Mouse (Mus musculus): ENCODE data around the gene Efna3. TPM values are rescaled to one million over a fixed set of nuclear protein-coding genes. Genes with fewer than 3 reads are reported as not detected.

The Efna3 gene
- polyA plus RNA-seq, 1 experiment from 2014 or later, result 9.7 TPM

DNA sequence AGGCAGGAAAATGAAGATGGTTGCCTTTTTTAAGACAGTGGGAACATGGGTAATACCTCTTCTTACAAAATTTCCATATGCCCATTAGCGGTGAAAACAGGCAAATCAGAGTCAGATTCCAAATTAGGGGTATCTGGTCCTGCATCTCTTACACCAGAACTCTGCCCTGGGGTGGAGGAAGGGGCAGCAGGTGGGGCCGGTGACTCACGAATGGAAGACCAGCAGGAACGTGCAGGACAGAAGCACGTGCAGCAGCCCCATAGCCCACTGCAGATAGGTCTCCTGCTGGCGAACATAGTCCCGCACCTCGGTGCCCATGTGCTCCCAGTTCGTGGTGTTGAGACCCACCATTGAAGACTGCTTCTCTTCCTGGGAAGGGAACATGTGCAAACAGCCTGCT lies 33.3 kb upstream of the Efna3 start:
- WGBS, result 68% methylated on average over 9 of the region's 9 CpGs

DNA sequence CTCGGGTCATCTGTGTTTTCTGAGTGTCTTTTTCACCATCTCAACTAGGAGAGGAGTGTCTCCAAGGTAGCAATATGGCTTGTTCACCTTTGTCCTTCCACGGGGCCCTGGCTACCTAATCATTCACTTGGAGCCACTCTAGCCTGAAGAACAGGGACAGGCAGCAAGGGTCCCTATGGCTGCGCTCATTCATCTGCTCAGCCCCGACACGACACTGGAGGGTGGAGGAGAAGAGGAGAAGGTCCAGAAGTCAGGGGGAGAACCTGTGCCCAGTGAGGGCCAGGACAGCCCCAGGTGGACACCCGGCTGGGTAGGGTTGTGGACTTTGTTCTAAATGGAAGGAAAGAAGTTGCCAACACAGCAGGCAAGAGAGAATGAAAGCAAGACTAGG lies 32.7 kb upstream of the Efna3 start:
- Histone ChIP-seq H3K27me3 (ENCODE audit: control insufficient read depth, insufficient read depth, low read length) (no peaks in the 10 kb centered on the region), H3K9ac (ENCODE audit: low read depth, low read length) (no peak overlapping the region), H3K27ac (ENCODE audit: low read depth, low read length) (no peak overlapping the region), H3K4me1 (ENCODE audit: control insufficient read depth, insufficient read depth, low read length) (peaks cover 10% of the 10 kb centered on the region; the same call in 1 of the 2 replicates), H3K36me3 (ENCODE audit: control insufficient read depth, insufficient read depth, low read length) (no peaks in the 10 kb centered on the region), H3K9me3 (ENCODE audit: control insufficient read depth, low read length) (no peaks in the 10 kb centered on the region), H3K4me3 (ENCODE audit: low read length) (no peak overlapping the region), H3K4me2 (replicated peaks; ENCODE audit: low read depth, low read length) (no peak overlapping the region)
- ATAC-seq (ENCODE audit: low FRiP score, low TSS enrichment), result no peak
- 61% methylated on average over 6 of the region's 6 CpGs for WGBS

More for the DNA sequence above, 33.3 kb upstream of the Efna3 start:
- Histone ChIP-seq H3K27me3 (ENCODE audit: control insufficient read depth, insufficient read depth, low read length) (no peaks in the 10 kb centered on the region), H3K4me1 (ENCODE audit: control insufficient read depth, insufficient read depth, low read length) (peaks cover 9% of the 10 kb centered on the region; the same call in 1 of the 2 replicates), H3K4me2 (replicated peaks; ENCODE audit: low read depth, low read length) (no peak overlapping the region), H3K36me3 (ENCODE audit: control insufficient read depth, insufficient read depth, low read length) (no peaks in the 10 kb centered on the region), H3K9me3 (ENCODE audit: control insufficient read depth, low read length) (no peaks in the 10 kb centered on the region), H3K4me3 (ENCODE audit: low read length) (no peak overlapping the region), H3K27ac (ENCODE audit: low read depth, low read length) (no peak overlapping the region), H3K9ac (ENCODE audit: low read depth, low read length) (no peak overlapping the region)
- ATAC-seq (ENCODE audit: low FRiP score, low TSS enrichment), result no peak

DNA sequence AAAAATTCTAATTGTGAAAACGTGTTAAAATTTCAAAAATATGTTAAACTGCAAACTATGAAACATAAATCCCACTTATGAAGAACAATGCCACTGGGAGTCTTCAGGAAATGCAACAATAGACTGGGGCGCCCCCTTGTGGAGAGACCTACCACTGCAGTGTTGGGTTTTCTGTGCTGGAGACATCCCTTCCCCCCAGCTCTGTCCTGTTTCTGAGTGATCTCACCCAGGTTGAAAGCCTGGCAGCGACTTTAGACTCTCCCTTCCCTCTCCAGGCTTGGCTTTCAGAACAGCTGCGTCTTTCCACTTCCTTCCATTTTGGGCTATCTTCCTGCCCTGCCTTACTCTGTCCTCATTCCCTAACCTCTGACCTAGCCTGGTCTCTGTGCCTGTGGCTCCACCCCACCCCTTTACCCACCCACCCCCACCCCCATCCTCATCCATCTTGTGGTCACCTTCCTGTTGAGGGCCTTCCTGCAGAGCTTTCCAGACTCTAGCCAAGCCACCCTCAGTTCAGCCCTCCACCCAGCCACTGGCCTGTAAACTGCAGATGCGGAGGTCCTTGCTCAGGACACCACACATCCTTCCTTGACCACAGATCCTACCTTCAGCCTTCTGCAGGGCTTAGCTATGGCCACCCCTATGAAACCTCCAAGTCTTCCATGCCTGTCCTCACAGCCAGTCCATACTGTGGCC lies 32.2 kb upstream of the Efna3 start:
- Histone ChIP-seq H3K9me3 (ENCODE audit: control insufficient read depth, low read length) (no peaks in the 10 kb centered on the region), H3K4me3 (ENCODE audit: low read length) (no peak overlapping the region), H3K9ac (ENCODE audit: low read depth, low read length) (no peak overlapping the region), H3K4me1 (ENCODE audit: control insufficient read depth, insufficient read depth, low read length) (peaks cover 14% of the 10 kb centered on the region; the same call in 1 of the 2 replicates), H3K36me3 (ENCODE audit: control insufficient read depth, insufficient read depth, low read length) (no peaks in the 10 kb centered on the region), H3K27ac (ENCODE audit: low read depth, low read length) (no peak overlapping the region), H3K4me2 (replicated peaks; ENCODE audit: low read depth, low read length) (no peak overlapping the region), H3K27me3 (ENCODE audit: control insufficient read depth, insufficient read depth, low read length) (no peaks in the 10 kb centered on the region)
- WGBS, result 19% methylated on average over 5 of the region's 5 CpGs
- ATAC-seq (ENCODE audit: low FRiP score, low TSS enrichment), result peak; percentile 17; the same call in 1 of the 2 replicates

DNA sequence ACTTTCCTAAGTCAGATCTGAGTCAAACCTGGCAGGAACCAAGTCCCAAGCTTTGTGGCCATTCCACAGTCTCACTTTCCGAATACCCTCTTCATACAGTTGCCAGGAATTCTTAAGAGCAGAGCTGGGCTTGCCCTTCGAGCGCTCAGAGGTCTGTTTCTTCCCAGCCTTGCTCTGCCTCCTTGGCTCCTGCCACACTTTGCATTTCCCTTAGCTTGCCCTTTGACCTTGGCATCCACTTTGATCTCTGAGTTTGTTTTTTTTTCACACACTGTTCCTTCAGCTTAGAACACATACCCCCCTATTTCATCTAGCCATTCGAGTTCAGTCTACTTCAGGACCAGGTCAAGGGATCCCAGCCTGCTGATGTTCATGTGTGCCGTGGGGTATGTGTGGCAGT lies 28.5 kb upstream of the Efna3 start:
- Histone ChIP-seq H3K4me1 (ENCODE audit: control insufficient read depth, insufficient read depth, low read length) (peaks cover 23% of the 10 kb centered on the region; the same call in 1 of the 2 replicates), H3K27me3 (ENCODE audit: control insufficient read depth, insufficient read depth, low read length) (no peaks in the 10 kb centered on the region), H3K4me2 (replicated peaks; ENCODE audit: low read depth, low read length) (no peak overlapping the region), H3K9me3 (ENCODE audit: control insufficient read depth, low read length) (no peaks in the 10 kb centered on the region), H3K27ac (ENCODE audit: low read depth, low read length) (no peak overlapping the region), H3K36me3 (ENCODE audit: control insufficient read depth, insufficient read depth, low read length) (peaks cover 6% of the 10 kb centered on the region; the same call in 1 of the 2 replicates), H3K4me3 (ENCODE audit: low read length) (no peak overlapping the region), H3K9ac (ENCODE audit: low read depth, low read length) (no peak overlapping the region)
- ATAC-seq (ENCODE audit: low FRiP score, low TSS enrichment), result no peak
- WGBS, result 40% methylated on average over 5 of the region's 5 CpGs

- peaks cover 12% of the 10 kb centered on the region for H3K36me3 ChIP-seq (ENCODE audit: control insufficient read depth, insufficient read depth, low read length)
- WGBS, result 1% methylated on average over 54 of the region's 59 CpGs
- peak within 1 kb of the TSS; percentile 61 for H3K9ac ChIP-seq (ENCODE audit: low read depth, low read length)
- H3K4me3 ChIP-seq (ENCODE audit: low read length), result peak within 1 kb of the TSS; percentile 63
- no peaks in the 10 kb centered on the region for H3K27me3 ChIP-seq (ENCODE audit: control insufficient read depth, insufficient read depth, low read length)
- no peaks in the 10 kb centered on the region for H3K9me3 ChIP-seq (ENCODE audit: control insufficient read depth, low read length)
- H3K27ac ChIP-seq (ENCODE audit: low read depth, low read length), result peak within 1 kb of the TSS; percentile 59
- peak; percentile 91 for ATAC-seq (ENCODE audit: low FRiP score, low TSS enrichment)
- H3K4me1 ChIP-seq (ENCODE audit: control insufficient read depth, insufficient read depth, low read length), result peaks cover 16% of the 10 kb centered on the region; the same call in 1 of the 2 replicates
- peak within 1 kb of the TSS; percentile 95 for H3K4me2 ChIP-seq (replicated peaks; ENCODE audit: low read depth, low read length)
Measured at GRCm38 (mm10) chr3:89349869-89350501, 27.2 kb upstream of the Efna3 start, which contains the start of gene Adam15. Gene Adam15, minus strand, starts transcription at chr3:89349996.

- no peaks in the 10 kb centered on the region for H3K9me3 ChIP-seq (ENCODE audit: control insufficient read depth, low read length)
- peak overlapping the region; percentile 61 for H3K9ac ChIP-seq (ENCODE audit: low read depth, low read length)
- peaks cover 14% of the 10 kb centered on the region; the same call in 1 of the 2 replicates for H3K4me1 ChIP-seq (ENCODE audit: control insufficient read depth, insufficient read depth, low read length)
- H3K36me3 ChIP-seq (ENCODE audit: control insufficient read depth, insufficient read depth, low read length), result peaks cover 14% of the 10 kb centered on the region
- H3K27ac ChIP-seq (ENCODE audit: low read depth, low read length), result peak overlapping the region; percentile 59
- peak; percentile 44 for ATAC-seq (ENCODE audit: low FRiP score, low TSS enrichment)
- H3K4me3 ChIP-seq (ENCODE audit: low read length), result peak overlapping the region; percentile 63
- WGBS, result under 1% methylated on average over 38 of the region's 38 CpGs
- H3K27me3 ChIP-seq (ENCODE audit: control insufficient read depth, insufficient read depth, low read length), result no peaks in the 10 kb centered on the region
- peak overlapping the region; percentile 95 for H3K4me2 ChIP-seq (replicated peaks; ENCODE audit: low read depth, low read length)
Measured at GRCm38 (mm10) chr3:89348911-89349868, 26.4 kb upstream of the Efna3 start.

GRCm38 (mm10) chr3:89347916-89348315 lies 25.2 kb upstream of the Efna3 start:
- H3K9ac ChIP-seq (ENCODE audit: low read depth, low read length), result 0 out of 2 replicates have a peak overlapping the region, but pooled peaks have one; percentile 61
- peak overlapping the region; percentile 95; the same call in 1 of the 2 replicates for H3K4me2 ChIP-seq (replicated peaks; ENCODE audit: low read depth, low read length)
- no peak for ATAC-seq (ENCODE audit: low FRiP score, low TSS enrichment)

DNA sequence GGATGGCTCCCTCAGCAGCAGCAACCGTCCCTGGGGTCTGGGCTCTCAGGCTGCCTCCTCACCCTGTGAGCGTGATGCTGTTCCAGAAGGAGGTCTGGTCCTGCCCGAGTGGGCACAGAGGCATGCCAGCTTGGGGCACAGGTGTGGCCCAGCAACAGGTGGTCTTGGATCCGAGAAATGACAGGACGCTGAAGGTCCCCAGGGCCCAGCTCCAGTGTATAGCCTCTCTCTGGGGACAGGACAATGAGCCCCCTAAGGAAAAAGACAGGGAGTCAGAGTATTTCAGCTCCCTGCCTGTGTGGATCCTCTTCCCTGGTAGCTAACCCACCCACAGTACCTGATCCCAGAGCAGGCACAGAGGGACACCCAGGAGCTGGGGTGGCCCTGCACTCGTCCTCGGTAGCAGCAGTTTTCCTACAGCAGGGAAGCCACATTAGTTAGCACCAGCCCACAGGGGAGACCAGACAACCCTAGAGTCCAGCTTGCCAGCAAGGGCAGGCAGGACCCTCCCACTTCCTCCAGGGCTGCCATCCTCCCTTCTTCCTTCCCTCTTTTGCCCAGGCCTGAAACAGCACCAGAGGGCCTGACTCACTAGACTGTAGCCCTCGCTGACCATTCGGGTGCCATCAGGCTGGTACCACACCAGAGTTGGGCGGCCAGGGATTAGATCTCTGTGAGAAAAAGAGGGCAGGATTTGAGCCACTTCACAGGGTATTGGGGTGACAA lies 24.2 kb upstream of the Efna3 start:
- H3K9ac ChIP-seq (ENCODE audit: low read depth, low read length), result no peak overlapping the region
- 84% methylated on average over 10 of the region's 10 CpGs for WGBS
- ATAC-seq (ENCODE audit: low FRiP score, low TSS enrichment), result no peak
- no peak overlapping the region for H3K4me3 ChIP-seq (ENCODE audit: low read length)
- H3K36me3 ChIP-seq (ENCODE audit: control insufficient read depth, insufficient read depth, low read length), result peaks cover 24% of the 10 kb centered on the region
- no peak overlapping the region for H3K27ac ChIP-seq (ENCODE audit: low read depth, low read length)
- H3K4me1 ChIP-seq (ENCODE audit: control insufficient read depth, insufficient read depth, low read length), result peaks cover 14% of the 10 kb centered on the region; the same call in 1 of the 2 replicates
- H3K27me3 ChIP-seq (ENCODE audit: control insufficient read depth, insufficient read depth, low read length), result no peaks in the 10 kb centered on the region
- no peak overlapping the region; the same call in 1 of the 2 replicates for H3K4me2 ChIP-seq (replicated peaks; ENCODE audit: low read depth, low read length)
- H3K9me3 ChIP-seq (ENCODE audit: control insufficient read depth, low read length), result no peaks in the 10 kb centered on the region

More at GRCm38 (mm10) chr3:89347916-89348315, 25.2 kb upstream of the Efna3 start:
- Histone ChIP-seq H3K27me3 (ENCODE audit: control insufficient read depth, insufficient read depth, low read length) (no peaks in the 10 kb centered on the region), H3K4me3 (ENCODE audit: low read length) (no peak overlapping the region), H3K27ac (ENCODE audit: low read depth, low read length) (no peak overlapping the region; the same call in 1 of the 2 replicates), H3K36me3 (ENCODE audit: control insufficient read depth, insufficient read depth, low read length) (peaks cover 23% of the 10 kb centered on the region), H3K9me3 (ENCODE audit: control insufficient read depth, low read length) (no peaks in the 10 kb centered on the region), H3K4me1 (ENCODE audit: control insufficient read depth, insufficient read depth, low read length) (peaks cover 14% of the 10 kb centered on the region; the same call in 1 of the 2 replicates)
- WGBS, result 72% methylated on average over 1 of the region's 1 CpGs
